Comparison of ENCODE assay signal across 23 mouse cellular contexts in the genomic region with DNA sequence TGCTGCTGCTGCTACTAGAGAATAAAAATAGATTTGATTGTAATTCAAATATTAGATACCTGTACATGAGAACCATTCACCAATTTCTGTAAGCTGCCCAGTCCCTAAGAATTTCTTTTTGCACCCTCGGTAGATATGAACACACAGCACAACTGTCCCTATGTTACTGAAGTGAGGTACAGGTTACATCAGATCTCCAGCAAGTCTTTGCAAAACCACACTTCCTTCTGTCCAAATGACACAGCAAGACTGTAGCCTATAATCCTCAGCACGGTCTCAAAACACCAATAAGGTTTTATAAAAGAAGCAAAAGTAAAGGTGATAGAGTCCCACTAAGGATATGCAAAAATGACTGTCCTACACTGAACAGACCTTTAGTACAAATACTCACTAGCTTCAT. TPM values are rescaled to one million over a fixed set of nuclear protein-coding genes. Genes with fewer than 3 reads are reported as not detected.
DNase-seq lines count a peak whose midpoint lies in the region; ATAC-seq and TF ChIP-seq lines count a peak whose summit lies in the region.
"Had no signal": no experiment of that assay in that cellular context is flagged by ENCODE, and none has a peak within 500 bp of the region (broad histone marks: within the 10 kb centered on the region; RNA-seq: fewer than 3 reads in every experiment).

No protein-coding gene starts in this region.

- H3K36me3 ChIP-seq in CH12.LX (replicated peaks in 1 of 2; ENCODE audit: control insufficient read depth in 1 of 2, insufficient read depth in 1 of 2, low read length in 1 of 2): no peaks in the 10 kb centered on the region
- no peaks in the 10 kb centered on the region for H3K36me3 ChIP-seq in kidney, embryonic 16.5 days (ENCODE audit: insufficient read depth, low read length)
- H3K36me3 ChIP-seq: embryonic facial prominence, embryonic 10.5 days; embryonic facial prominence, embryonic 12.5 days; forebrain, embryonic 15.5 days had no signal

- WGBS in kidney, embryonic 16.5 days: 83% methylated on average over 2 of the region's 2 CpGs

- H3K79me2 ChIP-seq in CH12.LX (replicated peaks; ENCODE audit: control insufficient read depth, extremely low read depth, insufficient read depth, poor library complexity, severe bottlenecking): no peaks in the 10 kb centered on the region

- TF ChIP-seq CTCF in CH12.LX (conservative IDR thresholded peaks at IDR 0.05 in 1 of 2, IDR thresholded peaks at IDR 0.05 in 1 of 2; ENCODE audit: low read depth in 2 of 2, low read length in 2 of 2): no peak

- peak overlapping the region; percentile 47; the same call in 1 of the 2 replicates for H3K9ac ChIP-seq in CH12.LX (ENCODE audit: insufficient read depth, low read depth)
- no peak overlapping the region for H3K9ac ChIP-seq in kidney, embryonic 16.5 days (replicated peaks; ENCODE audit: low read length)
- H3K9ac ChIP-seq: embryonic facial prominence, embryonic 12.5 days; forebrain, embryonic 13.5 days; forebrain, embryonic 15.5 days; forebrain, postnatal 0 days had no signal

- TF ChIP-seq RAD21 in CH12.LX (IDR thresholded peaks at IDR 0.05; ENCODE audit: low read depth, low read length): no peak

- dilution Hi-C loops in CH12.LX (cut with MboI; ENCODE audit: extremely low pct_ligation_motif_present, extremely low pct_unique_long_range_greater_than_20kb, low sequenced_read_pairs): no loop called here

- DNase-seq in CH12.LX (ENCODE audit: extremely low read depth): peak; percentile 9
- no peak for DNase-seq in embryo, embryonic 11 days
- no peak for DNase-seq in layer of hippocampus, postnatal 25 days (ENCODE audit: extremely low spot score in 1 of 2, low spot score in 1 of 2)
- DNase-seq: adrenal gland, adult 8-10 months; adrenal gland, postnatal 14 days; adrenal gland, postnatal 36 days; B cell, adult 2 months; cerebellum, adult 11-12 months; cerebellum, adult 8-10 months; cerebellum, adult 9-11 months; cerebellum, postnatal 14 days; cerebellum, postnatal 36 days; forebrain, postnatal 0 days had no signal

- H3K27me3 ChIP-seq in CH12.LX (replicated peaks): no peaks in the 10 kb centered on the region
- no peaks in the 10 kb centered on the region for H3K27me3 ChIP-seq in kidney, embryonic 16.5 days (ENCODE audit: insufficient read depth, low read length)
- H3K27me3 ChIP-seq: embryonic facial prominence, embryonic 12.5 days; forebrain, embryonic 13.5 days; forebrain, embryonic 15.5 days; Patski had no signal

- no peak overlapping the region for H3K27ac ChIP-seq in CH12.LX (ENCODE audit: insufficient read depth, low read depth)
- H3K27ac ChIP-seq in kidney, embryonic 16.5 days (ENCODE audit: low read length): no peak overlapping the region
- H3K27ac ChIP-seq: embryonic facial prominence, embryonic 10.5 days; embryonic facial prominence, embryonic 12.5 days; forebrain, embryonic 13.5 days; forebrain, embryonic 15.5 days had no signal

- TF ChIP-seq POLR2A in CH12.LX (IDR thresholded peaks at IDR 0.05; ENCODE audit: low read depth, low read length): no peak

- peak overlapping the region; percentile 11; the same call in 1 of the 2 replicates for H3K4me2 ChIP-seq in CH12.LX (ENCODE audit: insufficient read depth, low read depth, poor library complexity, severe bottlenecking)
- no peak overlapping the region for H3K4me2 ChIP-seq in kidney, embryonic 16.5 days (replicated peaks; ENCODE audit: low read depth, low read length)
- H3K4me2 ChIP-seq: embryonic facial prominence, embryonic 12.5 days; forebrain, embryonic 13.5 days; forebrain, embryonic 15.5 days had no signal

- H3K9me3 ChIP-seq in CH12.LX (replicated peaks; ENCODE audit: low read length): no peaks in the 10 kb centered on the region
- no peaks in the 10 kb centered on the region for H3K9me3 ChIP-seq in kidney, embryonic 16.5 days (ENCODE audit: low read length)
- H3K9me3 ChIP-seq: embryonic facial prominence, embryonic 10.5 days; embryonic facial prominence, embryonic 12.5 days; forebrain, embryonic 13.5 days; forebrain, embryonic 15.5 days had no signal

- TF ChIP-seq EP300 in CH12.LX (IDR thresholded peaks at IDR 0.05; ENCODE audit: low read length): no peak

- peaks cover 2 to 8% of the 10 kb centered on the region in 2 experiments; a peak in 2 of 4 replicates for H3K4me1 ChIP-seq in CH12.LX (ENCODE audit: control insufficient read depth in 1 of 2, insufficient read depth in 2 of 2)
- no peaks in the 10 kb centered on the region for H3K4me1 ChIP-seq in kidney, embryonic 16.5 days (ENCODE audit: insufficient read depth, low read length)
- H3K4me1 ChIP-seq: embryonic facial prominence, embryonic 10.5 days; embryonic facial prominence, embryonic 12.5 days; forebrain, embryonic 13.5 days; forebrain, embryonic 15.5 days had no signal

- no peak overlapping the region for H3K4me3 ChIP-seq in CH12.LX (replicated peaks in 1 of 3; ENCODE audit: low read depth in 2 of 3, low read length in 2 of 3, poor library complexity in 1 of 3)
- H3K4me3 ChIP-seq in kidney, embryonic 16.5 days (ENCODE audit: low read length): no peak overlapping the region
- H3K4me3 ChIP-seq: embryonic facial prominence, embryonic 10.5 days; embryonic facial prominence, embryonic 12.5 days; forebrain, embryonic 13.5 days; forebrain, embryonic 15.5 days had no signal

- peak; percentile 59 for ATAC-seq in granulocyte monocyte progenitor cell, adult 5-6 weeks (replicated peaks; ENCODE audit: poor library complexity, severe bottlenecking)
- ATAC-seq in megakaryocyte progenitor cell, adult 5-6 weeks (replicated peaks; ENCODE audit: poor library complexity): peak; percentile 82
- no peak for ATAC-seq in kidney, embryonic 16.5 days (ENCODE audit: low FRiP score, low TSS enrichment)
- ATAC-seq: activated CD4-positive, CD25-positive, alpha-beta regulatory T cell, adult 4 months; CD4-positive, CD25-positive, alpha-beta regulatory T cell, adult 4 months; forebrain, embryonic 13.5 days; forebrain, embryonic 15.5 days; forebrain, postnatal 0 days; Patski had no signal

- in situ Hi-C loops in CH12.LX (cut with MboI; ENCODE audit: low pct_ligation_motif_present, low pct_unique_long_range_greater_than_20kb, low sequenced_read_pairs): no loop called here

TF ChIP-seq in CH12.LX, 34 proteins besides CTCF, POLR2A, EP300 and RAD21:
- TF ChIP-seq NELFE (IDR thresholded peaks at IDR 0.05; ENCODE audit: low read depth, low read length): no peak

RNA-seq across cellular contexts. Expression of gene Spata48, which starts 44.5 kb away (rescaled TPM):
- total RNA-seq in CH12.LX (2012; rRNA removed): 0.42 and 1.5 TPM in 2 replicates
- 0.22 and 0.51 TPM in 2 replicates for total RNA-seq in CH12.LX (2014; rRNA removed)
- 0.35 and 0.44 TPM in 2 replicates for polyA plus RNA-seq in CH12.LX (2012; ENCODE audit: insufficient read length, low read depth)
- total RNA-seq in granulocyte monocyte progenitor cell, adult 5-6 weeks (2014; fragmentation: Nextera tagmentation): 1.1 TPM in 1 of 2 replicates, not detected in the other
- total RNA-seq in granulocyte monocyte progenitor cell, adult 5-6 weeks (2017): 0.52 TPM in 1 of 2 replicates, not detected in the other
- total RNA-seq in megakaryocyte progenitor cell, adult 5-6 weeks (2015): 1.6 and 3.0 TPM in 2 replicates
- 0.21 and 0.84 TPM in 2 replicates for total RNA-seq in megakaryocyte progenitor cell, adult 5-6 weeks (2017)
- 1 to 10 TPM; 1.2 to 1.4 TPM for total RNA-seq in layer of hippocampus, postnatal 25 days (2021)
- polyA plus RNA-seq in kidney, embryonic 16.5 days (2015; fragmentation: Nextera tagmentation; extraction: Ambion mirVana): 1.4 and 2.1 TPM in 2 replicates
- polyA plus RNA-seq: Patski had no signal

RNA-seq across cellular contexts. Expression of gene Zpbp, which starts 44.9 kb away (rescaled TPM):
- 0.34 TPM in 2 replicates for total RNA-seq in CH12.LX (2012; rRNA removed)
- 0.62 and 0.66 TPM in 2 replicates for total RNA-seq in CH12.LX (2014; rRNA removed)
- polyA plus RNA-seq in CH12.LX (2012; ENCODE audit: insufficient read length, low read depth): 0.25 and 0.50 TPM in 2 replicates
- 1.6 and 2.4 TPM in 2 replicates for total RNA-seq in granulocyte monocyte progenitor cell, adult 5-6 weeks (2014; fragmentation: Nextera tagmentation)
- total RNA-seq in granulocyte monocyte progenitor cell, adult 5-6 weeks (2017): 0.82 and 1.7 TPM in 2 replicates
- total RNA-seq in megakaryocyte progenitor cell, adult 5-6 weeks (2015): 1.8 and 2.8 TPM in 2 replicates
- total RNA-seq in megakaryocyte progenitor cell, adult 5-6 weeks (2017): 0.88 and 1.3 TPM in 2 replicates
- 1 to 10 TPM in 1 of 2 experiments, under 1 TPM in 1; 0.75 to 1.0 TPM for total RNA-seq in layer of hippocampus, postnatal 25 days (2021)
- polyA plus RNA-seq in kidney, embryonic 16.5 days (2015; fragmentation: Nextera tagmentation; extraction: Ambion mirVana): 0.63 and 0.77 TPM in 2 replicates
